Mouse (Mus musculus) embryonic fibroblast, embryonic 13.5 days (primary cell): ENCODE results near the gene Clec2e.

Experiments used
- CTCF ChIP-seq: IDR thresholded peaks from 2 replicates; pipeline ENCODE4 v1.5.1; 2011; ENCODE audit warnings: mild to moderate bottlenecking, control low read depth, low read length, moderate library complexity, borderline replicate concordance; ENCODE audit not compliant: insufficient read depth
- POLR2A ChIP-seq: IDR thresholded peaks from 2 replicates; pipeline ENCODE4 v1.6.1; 2011; ENCODE audit warnings: low read depth, mild to moderate bottlenecking, control low read depth, low read length, moderate library complexity

GRCm38 (mm10) chr6:129146812-129147211 lies 46.1 kb upstream of the Clec2e start:
- TF ChIP-seq CTCF, result no peak
- no peak for TF ChIP-seq POLR2A
